Mouse (Mus musculus) c-Kit-positive CD71-negative TER-119-negative erythroid progenitor cells, embryonic 14.5 days (primary cell): ENCODE results near the gene Serpine2.

Experiments used
- DNase-seq: peaks from one replicate; pipeline ENCODE4 v3.0.0-alpha.2; 2013; ENCODE audit warnings: low read depth

Serpine2 gene

GRCm38 (mm10) chr1:79757161-79757560 is 103.8 kb downstream of the Serpine2 start:
- no peak for DNase-seq

DNA sequence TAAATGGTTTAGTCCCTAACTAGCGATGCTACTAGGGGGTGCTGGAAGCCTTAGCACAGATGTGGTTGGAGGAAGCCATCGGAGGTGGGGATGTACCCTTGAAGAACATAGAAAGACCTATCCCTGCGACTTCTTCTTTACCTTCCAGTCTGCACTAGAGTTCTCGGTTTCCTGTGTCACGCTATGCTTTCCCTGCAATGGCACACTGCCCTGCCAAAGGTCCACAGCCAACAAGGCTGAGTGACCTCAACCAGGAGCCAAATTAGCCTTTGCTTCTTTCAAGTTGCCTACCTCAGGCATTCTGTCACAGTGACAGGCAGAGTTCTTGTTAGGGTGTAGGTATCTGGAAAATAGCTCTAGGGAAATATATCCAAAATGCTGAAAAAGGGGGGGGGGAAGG is 104.6 kb downstream of the Serpine2 start:
- no peak for DNase-seq

GRCm38 (mm10) chr1:79755376-79755775 is 105.6 kb downstream of the Serpine2 start:
- DNase-seq, result no peak

GRCm38 (mm10) chr1:79754936-79755335 is 106.0 kb downstream of the Serpine2 start:
- no peak for DNase-seq

DNA sequence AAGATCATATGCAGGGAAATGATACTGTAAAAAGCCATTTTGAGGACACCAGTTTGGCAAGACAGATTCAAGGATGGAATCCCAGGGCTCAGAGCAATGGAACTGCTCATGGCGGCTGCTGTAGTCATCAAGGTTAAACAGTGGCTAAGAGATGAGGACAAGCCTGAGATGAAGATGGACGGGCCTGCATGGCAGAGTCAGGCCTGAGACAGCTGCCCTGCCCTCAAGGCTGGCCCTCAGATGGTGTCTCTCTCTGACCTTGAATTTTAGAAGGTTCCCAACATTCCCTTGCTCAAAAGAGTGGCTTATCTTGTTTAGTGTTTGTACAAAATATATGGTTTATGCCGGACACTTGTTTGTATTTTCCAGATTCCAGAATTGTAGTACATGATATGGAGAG is 107.5 kb downstream of the Serpine2 start:
- DNase-seq, result no peak

DNA sequence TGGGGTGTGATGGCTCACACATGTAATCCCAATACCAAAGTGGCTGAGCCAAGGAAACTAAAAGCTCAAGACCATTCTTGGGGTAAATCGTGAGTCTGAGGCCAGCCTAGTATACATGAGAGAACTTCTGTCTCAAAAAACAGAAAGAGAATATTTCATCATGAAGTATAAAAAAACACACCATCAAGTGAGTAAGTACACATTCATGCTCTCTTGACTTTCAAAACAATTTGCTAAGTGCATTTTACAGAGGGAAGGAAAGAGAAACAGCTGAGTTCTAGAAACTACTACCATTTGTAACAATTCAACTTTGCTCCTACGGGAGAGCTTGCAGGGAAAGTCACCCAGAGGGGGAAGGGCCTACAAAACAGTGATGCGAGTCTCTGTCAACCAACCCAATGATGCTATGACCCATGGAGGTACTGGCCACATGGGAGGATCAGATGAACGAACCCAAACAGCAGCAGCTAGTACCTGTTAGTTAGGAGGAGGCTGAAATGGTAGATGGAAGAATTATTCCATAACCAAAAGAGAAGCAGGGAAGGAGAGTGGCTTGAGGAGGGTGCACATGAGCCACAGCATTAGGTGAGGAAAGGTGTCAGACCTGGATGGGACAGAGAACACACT is 108.2 kb downstream of the Serpine2 start:
- no peak for DNase-seq

GRCm38 (mm10) chr1:79752015-79752695 is 108.8 kb downstream of the Serpine2 start:
- DNase-seq, result no peak

DNA sequence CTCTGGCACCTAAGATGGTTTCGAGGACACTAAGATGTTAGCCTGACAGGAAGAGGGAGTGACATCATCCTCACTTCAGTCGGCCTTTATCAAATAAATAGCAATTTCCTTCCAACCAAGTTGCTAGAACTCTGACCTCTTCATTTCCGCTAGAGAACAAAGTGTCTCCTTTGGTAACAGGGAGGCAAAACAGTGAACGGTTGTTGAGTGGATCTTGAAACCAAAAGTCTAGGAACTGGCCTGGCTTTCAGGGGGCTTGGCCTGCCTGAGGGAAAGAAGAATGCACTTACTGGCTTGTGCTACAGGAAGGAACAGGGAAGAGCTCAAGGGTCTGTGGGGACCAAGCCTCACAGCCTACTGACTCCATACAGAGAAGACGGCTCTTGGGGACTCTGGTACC is 109.8 kb downstream of the Serpine2 start:
- DNase-seq, result no peak

GRCm38 (mm10) chr1:79746056-79746455 is 114.9 kb downstream of the Serpine2 start:
- DNase-seq, result no peak
